Mouse (Mus musculus): ENCODE measurements at regions not wholly inside any gene's neighbourhood (a gene's known extent, or its start where the extent isn't known, plus 50 kb on each side); places are given as distances from the start of the nearest gene placed in this dataset.
A peak's percentile ranks its signal among the peaks of the same experiment; 100 is the strongest.

DNA sequence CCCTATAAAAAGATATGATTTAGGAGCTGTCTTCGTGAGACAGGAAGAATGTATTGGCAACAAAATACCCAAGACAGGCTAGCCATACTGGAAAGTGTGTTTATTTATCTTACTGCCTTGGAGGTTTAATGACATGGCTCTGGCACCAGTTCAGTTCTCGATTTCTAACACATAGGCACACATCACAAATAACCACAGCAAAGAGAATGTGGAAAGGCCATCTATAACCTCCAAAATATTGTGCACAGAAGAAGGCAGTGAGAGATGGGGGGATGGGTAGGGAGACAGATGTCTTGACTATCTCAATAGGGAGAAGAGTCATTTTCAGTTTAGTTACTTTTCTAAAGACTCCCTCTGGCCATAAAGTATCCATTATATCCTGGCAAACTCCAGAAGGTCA lies 90.5 kb downstream of the Minar1 start:
- H3K4me1 ChIP-seq, result no peaks in the 10 kb centered on the region
- no peak overlapping the region for H3K27ac ChIP-seq
- no peak overlapping the region for H3K4me2 ChIP-seq
- no peak for ATAC-seq
- H3K9me3 ChIP-seq (replicated peaks), result no peaks in the 10 kb centered on the region
- no peak overlapping the region for H3K9ac ChIP-seq
- H3K4me3 ChIP-seq, result no peak overlapping the region
- no peaks in the 10 kb centered on the region for H3K27me3 ChIP-seq
- no peaks in the 10 kb centered on the region for H3K36me3 ChIP-seq (ENCODE audit: poor library complexity, severe bottlenecking)
- 92% methylated on average over 2 of the region's 2 CpGs for WGBS

DNA sequence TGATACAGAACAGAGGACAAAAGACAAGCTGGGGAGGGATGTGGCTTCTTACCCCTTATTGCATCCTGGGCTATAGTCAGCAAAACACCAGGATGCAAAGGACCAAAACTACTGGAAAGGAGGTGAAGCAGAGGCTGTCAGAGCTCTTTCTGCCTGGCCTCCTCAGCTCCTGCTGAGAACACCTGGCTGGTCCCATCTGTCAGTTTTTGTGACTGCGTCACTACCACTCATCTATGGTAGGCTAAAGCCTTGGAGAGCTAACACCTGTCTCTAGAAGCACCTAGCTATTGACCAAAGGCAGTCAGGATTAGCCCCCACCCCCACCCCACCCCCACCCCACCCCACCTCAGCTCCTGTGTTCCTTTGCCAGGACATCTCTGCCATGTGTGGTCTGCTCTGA lies 98.8 kb downstream of the Minar1 start:
- Histone ChIP-seq H3K4me3 (no peak overlapping the region), H3K9ac (no peak overlapping the region), H3K36me3 (ENCODE audit: poor library complexity, severe bottlenecking) (no peaks in the 10 kb centered on the region), H3K4me2 (no peak overlapping the region), H3K27ac (no peak overlapping the region), H3K27me3 (no peaks in the 10 kb centered on the region), H3K9me3 (replicated peaks) (no peaks in the 10 kb centered on the region), H3K4me1 (no peaks in the 10 kb centered on the region)
- no peak for ATAC-seq
- 86% methylated on average over 1 of the region's 1 CpGs for WGBS

DNA sequence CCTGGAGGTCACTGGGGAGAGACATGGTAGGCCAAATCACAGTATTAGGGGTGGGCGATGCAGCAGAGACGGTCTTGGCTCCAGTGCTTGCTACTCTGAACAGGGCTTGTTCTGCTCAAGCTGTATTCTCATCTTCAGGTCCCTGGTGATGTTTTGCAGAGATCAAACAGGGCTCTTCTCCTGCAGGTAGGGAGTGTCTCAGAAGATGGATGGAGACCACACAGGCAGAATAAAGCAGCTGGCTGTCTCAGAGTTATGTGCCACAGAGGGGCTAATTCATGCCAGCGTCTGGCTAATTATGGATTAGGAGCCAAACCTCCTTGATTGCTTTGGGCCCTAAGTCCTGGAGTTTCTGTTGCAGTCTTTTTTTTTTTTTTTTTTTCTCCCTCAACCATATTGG lies 99.2 kb downstream of the Minar1 start:
- no peak for ATAC-seq
- no peaks in the 10 kb centered on the region for H3K9me3 ChIP-seq (replicated peaks)
- H3K4me3 ChIP-seq, result no peak overlapping the region
- no peak overlapping the region for H3K9ac ChIP-seq
- 72% methylated on average over 3 of the region's 3 CpGs for WGBS
- H3K36me3 ChIP-seq (ENCODE audit: poor library complexity, severe bottlenecking), result no peaks in the 10 kb centered on the region
- H3K27ac ChIP-seq, result no peak overlapping the region
- no peaks in the 10 kb centered on the region for H3K27me3 ChIP-seq
- H3K4me2 ChIP-seq, result no peak overlapping the region
- H3K4me1 ChIP-seq, result no peaks in the 10 kb centered on the region

DNA sequence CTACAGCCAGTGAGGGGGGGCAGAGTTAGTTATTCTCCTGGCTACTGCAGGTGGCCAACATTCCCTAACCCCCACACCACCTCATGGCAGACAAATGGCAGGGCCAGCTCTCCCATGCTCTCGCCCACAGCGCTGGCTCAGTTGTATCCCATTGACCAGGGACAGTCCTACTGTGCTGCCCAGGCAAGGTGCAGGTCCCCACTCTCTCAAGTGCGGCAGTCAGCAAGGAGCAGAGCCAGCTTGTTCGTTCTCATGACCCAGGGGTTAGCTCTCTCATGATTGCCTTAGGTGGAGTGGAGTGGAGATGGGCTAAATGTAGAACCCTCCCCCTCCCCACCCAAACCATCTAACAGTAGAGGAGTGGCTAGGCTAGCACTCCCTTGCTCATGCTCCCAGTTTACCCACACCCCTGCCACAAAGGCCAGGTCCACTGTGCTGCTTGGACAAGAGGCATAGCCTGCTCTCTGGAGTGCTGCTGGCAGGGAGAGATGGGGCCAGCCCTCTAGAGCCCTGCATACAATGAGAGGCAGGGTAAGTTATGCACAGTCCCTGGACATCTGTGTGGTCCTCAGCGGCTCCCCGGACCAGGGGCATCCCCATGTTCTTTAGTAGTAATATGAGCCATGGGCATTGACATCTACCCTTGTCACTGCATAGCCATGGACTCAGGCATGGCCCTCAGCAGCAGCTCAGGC lies 114.4 kb downstream of the Minar1 start:
- ATAC-seq, result 0 out of 2 replicates have a peak, but pooled peaks have one; percentile 27
- H3K36me3 ChIP-seq (ENCODE audit: poor library complexity, severe bottlenecking), result no peaks in the 10 kb centered on the region
- H3K9ac ChIP-seq, result no peak overlapping the region
- no peak overlapping the region for H3K27ac ChIP-seq
- H3K27me3 ChIP-seq, result no peaks in the 10 kb centered on the region
- no peaks in the 10 kb centered on the region for H3K9me3 ChIP-seq (replicated peaks)
- H3K4me2 ChIP-seq, result no peak overlapping the region
- no peak overlapping the region for H3K4me3 ChIP-seq
- 89% methylated on average over 6 of the region's 6 CpGs for WGBS
- H3K4me1 ChIP-seq, result no peaks in the 10 kb centered on the region

DNA sequence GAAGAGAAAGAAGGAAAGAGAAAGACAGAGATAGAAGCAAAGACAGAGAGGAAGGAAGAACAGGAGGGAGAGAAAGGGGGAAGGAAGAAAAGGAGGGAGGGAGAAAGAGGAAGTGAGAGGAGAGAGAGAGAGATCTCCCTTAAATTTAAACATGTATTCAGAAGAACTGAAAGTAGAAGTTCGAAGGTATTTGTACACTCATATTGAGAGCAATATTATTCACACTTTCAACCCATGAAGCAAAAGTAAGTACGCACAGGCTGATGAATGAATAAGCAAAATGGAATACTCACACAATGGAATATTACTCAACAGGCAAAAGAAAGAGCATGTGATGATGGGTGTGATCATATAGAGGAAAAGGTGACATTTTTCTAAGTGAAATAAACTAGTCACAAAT lies 120.8 kb downstream of the Minar1 start:
- no peak overlapping the region for H3K4me3 ChIP-seq
- ATAC-seq, result no peak
- H3K4me1 ChIP-seq, result peaks cover 4% of the 10 kb centered on the region; the same call in 1 of the 2 replicates

DNA sequence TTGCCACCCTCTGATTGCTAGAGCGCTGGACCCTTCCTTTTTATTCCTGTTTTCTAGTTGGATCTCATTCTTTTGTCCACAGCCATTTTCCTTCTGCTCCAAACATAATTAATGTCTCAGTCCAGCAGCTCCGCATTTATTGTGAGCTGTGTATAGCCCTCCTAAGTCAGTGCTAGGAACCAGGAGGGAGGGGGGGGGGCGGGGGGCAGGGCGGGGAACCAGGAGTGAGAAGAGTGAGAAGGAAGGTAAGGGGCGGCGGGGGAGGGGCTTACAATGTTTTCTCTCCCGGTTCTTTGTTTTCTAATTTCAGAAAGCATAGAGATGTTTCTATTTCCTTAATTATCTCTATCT lies 125.6 kb downstream of the Minar1 start:
- Histone ChIP-seq H3K27me3 (no peaks in the 10 kb centered on the region), H3K4me1 (peaks cover 8% of the 10 kb centered on the region; the same call in 1 of the 2 replicates), H3K9me3 (replicated peaks) (no peaks in the 10 kb centered on the region), H3K27ac (no peak overlapping the region), H3K9ac (no peak overlapping the region), H3K36me3 (ENCODE audit: poor library complexity, severe bottlenecking) (no peaks in the 10 kb centered on the region), H3K4me2 (0 out of 2 replicates have a peak overlapping the region, but pooled peaks have one; percentile 8), H3K4me3 (no peak overlapping the region)
- 11% methylated on average over 6 of the region's 7 CpGs for WGBS
- peak; percentile 70; the same call in 1 of the 2 replicates for ATAC-seq

More for the DNA sequence above, 120.8 kb downstream of the Minar1 start:
- Histone ChIP-seq H3K27ac (no peak overlapping the region), H3K9me3 (replicated peaks) (no peaks in the 10 kb centered on the region), H3K36me3 (ENCODE audit: poor library complexity, severe bottlenecking) (no peaks in the 10 kb centered on the region), H3K4me2 (no peak overlapping the region), H3K9ac (no peak overlapping the region), H3K27me3 (no peaks in the 10 kb centered on the region)
- 99% methylated on average over 2 of the region's 2 CpGs for WGBS

DNA sequence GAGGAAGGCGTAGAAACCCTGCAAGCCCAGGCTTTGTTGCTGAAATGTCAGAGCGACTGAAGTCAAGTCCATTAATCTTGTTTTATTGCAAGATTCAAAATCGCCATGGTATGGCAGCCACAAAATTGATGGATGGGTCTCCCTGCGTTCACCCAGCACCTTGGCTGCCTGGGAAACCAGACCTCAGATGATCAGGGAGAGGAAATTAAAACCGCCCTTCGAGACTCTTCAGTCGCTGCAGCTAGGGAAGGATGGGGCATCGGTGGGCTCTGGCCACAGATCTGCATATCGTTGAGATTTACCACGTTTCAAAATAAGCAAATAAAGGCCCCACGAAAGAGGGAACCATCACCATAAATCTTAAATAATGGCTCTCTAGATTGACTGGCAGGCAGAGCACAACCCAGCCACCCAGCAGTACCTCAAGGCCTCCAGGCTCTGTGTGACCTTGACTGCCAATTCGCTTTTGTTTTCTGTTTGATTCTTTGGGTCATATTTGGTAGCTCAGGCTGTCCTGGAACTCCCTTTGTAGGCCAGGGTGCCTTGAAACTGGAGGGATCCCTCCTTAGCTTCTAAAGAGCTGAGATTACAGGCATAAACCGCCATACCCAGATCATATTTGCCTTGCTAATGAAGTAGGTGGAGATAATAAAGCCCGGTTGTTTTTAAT lies 126.1 kb downstream of the Minar1 start:
- Histone ChIP-seq H3K4me1 (peaks cover 8% of the 10 kb centered on the region; the same call in 1 of the 2 replicates), H3K27ac (no peak overlapping the region), H3K36me3 (ENCODE audit: poor library complexity, severe bottlenecking) (no peaks in the 10 kb centered on the region), H3K4me3 (no peak overlapping the region), H3K9me3 (replicated peaks) (no peaks in the 10 kb centered on the region), H3K27me3 (no peaks in the 10 kb centered on the region), H3K4me2 (peak overlapping the region; percentile 8; the same call in 1 of the 2 replicates), H3K9ac (no peak overlapping the region)
- peak; percentile 70 for ATAC-seq
- WGBS, result 59% methylated on average over 14 of the region's 14 CpGs

DNA sequence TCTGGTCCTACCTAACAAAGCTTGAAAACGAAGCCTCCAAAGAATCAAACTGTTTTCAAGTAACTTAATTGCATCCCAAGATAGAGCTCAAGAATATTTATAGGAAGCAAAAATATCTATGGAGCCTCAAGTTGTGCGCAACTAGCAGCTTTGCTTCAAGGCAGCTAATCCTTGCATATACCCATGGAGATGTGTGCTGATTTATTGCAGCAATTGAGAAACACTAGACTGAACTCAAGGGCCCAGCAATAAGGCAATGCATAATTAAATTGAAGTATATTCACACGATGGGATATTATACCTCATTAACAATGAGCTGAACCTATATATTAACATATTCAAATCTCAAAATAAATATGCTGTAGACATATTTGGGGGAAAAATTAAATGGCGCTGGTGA lies 135.3 kb downstream of the Minar1 start:
- Histone ChIP-seq H3K4me2 (no peak overlapping the region), H3K9me3 (replicated peaks) (no peaks in the 10 kb centered on the region), H3K36me3 (ENCODE audit: poor library complexity, severe bottlenecking) (no peaks in the 10 kb centered on the region), H3K9ac (no peak overlapping the region), H3K27me3 (no peaks in the 10 kb centered on the region), H3K4me3 (no peak overlapping the region), H3K27ac (no peak overlapping the region), H3K4me1 (no peaks in the 10 kb centered on the region)
- 86% methylated on average over 4 of the region's 4 CpGs for WGBS
- no peak for ATAC-seq

DNA sequence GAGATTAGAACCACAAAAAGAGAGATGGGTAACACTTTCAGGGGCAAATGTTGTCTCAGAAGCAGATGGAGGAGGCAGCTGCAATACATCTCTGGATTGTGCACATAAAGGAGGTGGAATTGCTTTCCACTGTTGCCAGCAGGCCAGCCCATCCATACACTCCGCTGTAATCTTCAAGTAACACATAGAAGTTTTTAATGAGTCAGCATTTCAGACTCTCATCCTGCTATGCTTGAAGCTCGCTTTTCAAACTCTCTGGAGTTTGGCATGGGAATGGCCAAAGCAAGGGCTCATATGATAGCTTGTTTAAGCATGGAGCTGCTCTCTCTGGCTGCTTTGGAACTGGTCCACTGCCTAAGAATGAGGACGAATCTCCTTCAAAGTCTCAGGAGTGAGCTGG lies 143.5 kb downstream of the Minar1 start:
- WGBS, result 88% methylated on average over 3 of the region's 3 CpGs

DNA sequence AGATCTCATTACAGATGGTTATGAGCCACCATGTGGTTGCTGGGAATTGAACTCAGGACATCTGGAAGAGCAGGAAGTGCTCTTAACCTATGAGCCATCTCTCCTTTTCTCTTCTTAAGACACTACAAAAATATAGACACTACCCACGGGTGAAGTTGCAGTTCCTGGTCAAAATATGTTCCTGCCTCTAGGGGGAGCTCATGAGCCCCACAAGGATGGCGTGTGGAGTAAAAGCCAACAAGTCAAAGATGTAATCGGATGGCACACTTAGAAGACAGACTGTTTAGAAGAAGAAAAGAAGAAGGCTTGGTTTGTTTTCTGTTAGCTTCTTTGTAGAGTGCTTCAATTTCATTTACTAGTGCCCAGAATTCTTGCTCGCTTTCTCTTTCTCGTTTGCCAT lies 161.7 kb downstream of the Minar1 start:
- H3K4me2 ChIP-seq, result no peak overlapping the region
- H3K27me3 ChIP-seq, result no peaks in the 10 kb centered on the region
- ATAC-seq, result no peak
- H3K9ac ChIP-seq, result no peak overlapping the region
- WGBS, result 48% methylated on average over 5 of the region's 5 CpGs
- H3K9me3 ChIP-seq (replicated peaks), result no peaks in the 10 kb centered on the region
- H3K36me3 ChIP-seq (ENCODE audit: poor library complexity, severe bottlenecking), result no peaks in the 10 kb centered on the region
- no peak overlapping the region for H3K4me3 ChIP-seq
- H3K4me1 ChIP-seq, result no peaks in the 10 kb centered on the region
- H3K27ac ChIP-seq, result no peak overlapping the region

More for the DNA sequence above, 143.5 kb downstream of the Minar1 start:
- Histone ChIP-seq H3K4me1 (no peaks in the 10 kb centered on the region), H3K27me3 (no peaks in the 10 kb centered on the region), H3K9me3 (replicated peaks) (no peaks in the 10 kb centered on the region), H3K27ac (no peak overlapping the region), H3K9ac (no peak overlapping the region), H3K4me2 (no peak overlapping the region), H3K36me3 (ENCODE audit: poor library complexity, severe bottlenecking) (no peaks in the 10 kb centered on the region), H3K4me3 (no peak overlapping the region)
- no peak for ATAC-seq

DNA sequence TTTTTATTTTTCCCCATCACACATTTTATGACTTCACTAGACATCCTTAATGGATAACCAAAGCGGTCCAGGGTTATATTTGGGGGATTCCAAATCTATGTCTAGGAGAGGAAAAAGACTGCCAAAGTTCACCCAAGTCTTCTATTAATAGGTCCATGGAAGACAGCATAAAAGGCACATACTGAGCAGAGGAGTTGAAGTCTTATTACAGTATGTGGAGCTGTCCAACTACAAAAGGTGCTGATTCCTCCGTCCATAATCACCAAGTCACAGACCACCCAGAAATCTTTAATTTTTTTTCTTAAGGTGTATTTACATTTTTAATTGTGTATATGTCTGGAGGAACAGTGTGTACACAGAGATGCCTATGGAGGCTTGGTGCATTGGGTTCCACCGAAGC lies 166.3 kb downstream of the Minar1 start:
- Histone ChIP-seq H3K27ac (no peak overlapping the region), H3K4me3 (no peak overlapping the region), H3K4me1 (peaks cover 6% of the 10 kb centered on the region), H3K4me2 (no peak overlapping the region), H3K36me3 (ENCODE audit: poor library complexity, severe bottlenecking) (no peaks in the 10 kb centered on the region), H3K27me3 (no peaks in the 10 kb centered on the region), H3K9me3 (replicated peaks) (no peaks in the 10 kb centered on the region), H3K9ac (no peak overlapping the region)
- 87% methylated on average over 3 of the region's 3 CpGs for WGBS
- ATAC-seq, result no peak

DNA sequence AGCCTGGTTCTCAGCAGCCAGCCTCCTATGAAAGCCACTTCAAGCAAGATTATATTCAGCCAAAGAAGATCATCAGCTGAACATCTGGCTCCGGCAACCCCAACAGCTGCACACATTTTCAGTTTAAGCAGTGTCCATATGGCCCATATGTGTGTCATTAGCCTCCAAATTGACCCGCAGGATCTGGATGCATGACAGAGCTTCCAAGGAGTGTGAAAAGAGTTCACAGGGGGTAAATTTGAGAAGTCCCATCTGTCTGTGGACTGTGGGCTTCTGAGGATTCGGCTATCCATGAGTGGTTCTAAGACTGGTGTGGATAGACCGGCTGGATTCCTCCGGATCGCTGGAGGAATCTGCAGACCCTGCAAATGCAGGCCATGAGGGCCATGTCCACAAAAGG lies 173.3 kb downstream of the Minar1 start:
- no peak overlapping the region for H3K9ac ChIP-seq
- ATAC-seq, result no peak
- H3K36me3 ChIP-seq (ENCODE audit: poor library complexity, severe bottlenecking), result no peaks in the 10 kb centered on the region
- no peak overlapping the region for H3K27ac ChIP-seq
- H3K4me1 ChIP-seq, result peaks cover 6% of the 10 kb centered on the region
- H3K27me3 ChIP-seq, result no peaks in the 10 kb centered on the region
- H3K9me3 ChIP-seq (replicated peaks), result no peaks in the 10 kb centered on the region
- H3K4me2 ChIP-seq, result no peak overlapping the region
- H3K4me3 ChIP-seq, result no peak overlapping the region
- 87% methylated on average over 6 of the region's 6 CpGs for WGBS
